Mouse (Mus musculus): ENCODE results near the gene Vps36. TPM values are rescaled to one million over a fixed set of nuclear protein-coding genes. Genes with fewer than 3 reads are reported as not detected.

Gene Vps36
- polyA plus RNA-seq, 1 experiment from 2014 or later = 45.5 TPM

DNA sequence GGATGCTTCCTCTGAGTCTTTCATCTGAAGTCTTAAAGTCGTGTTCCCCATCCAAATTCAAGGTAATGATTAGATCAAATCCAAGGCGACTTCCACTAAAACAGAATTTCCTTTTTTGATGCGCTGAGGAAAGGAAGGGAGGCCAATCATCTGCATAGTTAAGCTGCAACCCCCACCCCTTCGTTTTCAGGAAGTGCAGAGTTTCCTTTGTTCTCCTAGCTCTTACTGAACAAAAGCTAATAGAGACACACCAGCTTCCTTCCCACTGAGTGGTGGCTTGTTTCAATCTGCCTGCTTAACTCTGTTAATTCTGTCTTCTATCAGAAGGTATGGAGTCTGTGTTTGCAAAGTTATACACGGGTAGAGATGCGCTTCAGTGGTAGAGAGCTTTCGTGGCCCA lies 36.0 kb downstream of the Vps36 start:
- Histone ChIP-seq H3K36me3 (ENCODE audit: control insufficient read depth, insufficient read depth, low read length) (no peaks in the 10 kb centered on the region), H3K9ac (ENCODE audit: low read length) (no peak overlapping the region), H3K27ac (ENCODE audit: low read depth, low read length) (no peak overlapping the region), H3K4me2 (ENCODE audit: low read depth, low read length, severe bottlenecking) (no peak overlapping the region; the same call in 1 of the 2 replicates), H3K27me3 (ENCODE audit: control insufficient read depth, insufficient read depth, low read length) (0 out of 2 replicates have a peak, but pooled peaks cover 2% of the 10 kb centered on the region), H3K4me1 (replicated peaks; ENCODE audit: control insufficient read depth, insufficient read depth, low read length) (0 out of 2 replicates have a peak, but pooled peaks cover 2% of the 10 kb centered on the region), H3K9me3 (ENCODE audit: control insufficient read depth, low read length) (no peaks in the 10 kb centered on the region), H3K4me3 (ENCODE audit: low read depth, low read length) (no peak overlapping the region)
- ATAC-seq (replicated peaks; ENCODE audit: low FRiP score) (no peak), DNase-seq (ENCODE audit: low spot score) (no peak)
- WGBS = 34% methylated on average over 7 of the region's 7 CpGs

DNA sequence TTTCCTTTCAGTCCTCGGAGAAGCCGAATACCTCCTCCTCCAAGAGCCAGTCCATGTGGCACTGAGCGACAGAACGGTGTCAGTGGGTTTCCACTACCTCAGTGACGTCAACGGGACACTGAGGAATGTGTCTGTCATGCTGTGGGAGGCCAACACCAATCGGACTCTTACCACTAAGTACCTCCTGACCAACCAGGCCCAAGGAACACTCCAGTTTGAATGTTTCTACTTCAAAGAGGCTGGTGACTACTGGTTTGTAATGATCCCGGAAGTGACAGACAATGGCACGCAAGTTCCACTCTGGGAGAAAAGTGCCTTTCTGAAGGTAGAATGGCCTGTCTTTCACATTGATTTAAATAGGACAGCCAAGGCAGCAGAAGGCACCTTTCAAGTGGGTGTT lies 50.4 kb downstream of the Vps36 start:
- Histone ChIP-seq H3K4me2 (ENCODE audit: low read depth, low read length, severe bottlenecking) (no peak overlapping the region), H3K36me3 (ENCODE audit: control insufficient read depth, insufficient read depth, low read length) (no peaks in the 10 kb centered on the region), H3K9ac (ENCODE audit: low read length) (no peak overlapping the region), H3K27ac (ENCODE audit: low read depth, low read length) (no peak overlapping the region), H3K4me1 (replicated peaks; ENCODE audit: control insufficient read depth, insufficient read depth, low read length) (no peaks in the 10 kb centered on the region), H3K27me3 (ENCODE audit: control insufficient read depth, insufficient read depth, low read length) (no peaks in the 10 kb centered on the region), H3K9me3 (ENCODE audit: control insufficient read depth, low read length) (no peaks in the 10 kb centered on the region), H3K4me3 (ENCODE audit: low read depth, low read length) (no peak overlapping the region)
- 90% methylated on average over 9 of the region's 9 CpGs for WGBS
- ATAC-seq (replicated peaks; ENCODE audit: low FRiP score) (no peak), DNase-seq (ENCODE audit: low spot score) (no peak)

DNA sequence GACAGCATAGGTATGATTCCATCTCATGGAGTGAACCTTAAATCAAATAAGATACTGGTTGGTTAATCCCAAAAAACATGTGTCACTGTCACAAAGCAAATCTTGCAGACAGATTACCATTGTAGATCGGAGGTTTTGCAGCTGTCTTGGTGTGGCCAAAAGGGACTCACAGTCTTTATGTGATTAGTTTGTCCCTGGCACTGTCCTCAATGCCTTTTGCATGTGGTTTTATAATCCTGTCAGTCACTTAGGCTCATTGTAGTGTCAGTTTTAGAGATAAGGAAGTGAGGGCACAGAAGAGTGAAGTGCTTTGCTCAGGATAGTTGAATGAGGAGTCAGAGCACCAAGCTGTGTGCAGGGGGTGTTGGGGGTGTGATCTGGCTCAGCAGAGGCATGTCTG lies 53.1 kb downstream of the Vps36 start:
- DNase-seq (ENCODE audit: low spot score) (no peak), ATAC-seq (replicated peaks; ENCODE audit: low FRiP score) (no peak)
- WGBS = 61% methylated on average over 1 of the region's 1 CpGs
- H3K27ac ChIP-seq (ENCODE audit: low read depth, low read length) = no peak overlapping the region
- no peak overlapping the region for H3K4me2 ChIP-seq (ENCODE audit: low read depth, low read length, severe bottlenecking)
- no peak overlapping the region for H3K4me3 ChIP-seq (ENCODE audit: low read depth, low read length)
- no peak overlapping the region for H3K9ac ChIP-seq (ENCODE audit: low read length)
- no peaks in the 10 kb centered on the region for H3K4me1 ChIP-seq (replicated peaks; ENCODE audit: control insufficient read depth, insufficient read depth, low read length)
- H3K9me3 ChIP-seq (ENCODE audit: control insufficient read depth, low read length) = no peaks in the 10 kb centered on the region
- no peaks in the 10 kb centered on the region for H3K36me3 ChIP-seq (ENCODE audit: control insufficient read depth, insufficient read depth, low read length)
- no peaks in the 10 kb centered on the region for H3K27me3 ChIP-seq (ENCODE audit: control insufficient read depth, insufficient read depth, low read length)

DNA sequence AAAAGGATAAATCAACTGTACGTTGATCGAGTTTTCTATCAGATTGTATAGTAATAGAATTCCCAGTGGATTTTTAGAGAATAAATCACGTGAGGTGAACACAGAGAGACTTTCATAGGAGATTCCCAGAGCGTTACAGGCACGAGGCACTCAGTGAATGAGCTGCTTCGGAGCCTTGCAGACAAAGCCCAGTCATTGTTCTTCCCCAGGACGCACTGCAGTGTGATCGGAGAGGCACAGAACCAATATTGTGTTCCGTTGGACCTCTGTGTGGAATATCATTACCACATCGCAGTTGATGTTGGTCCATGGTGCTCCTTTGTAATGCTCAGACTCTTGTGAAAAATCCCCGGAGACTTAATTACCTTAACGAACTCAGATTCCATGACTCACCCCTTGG lies 55.3 kb downstream of the Vps36 start:
- no peak overlapping the region for H3K9ac ChIP-seq (ENCODE audit: low read length)
- no peak for DNase-seq (ENCODE audit: low spot score)
- no peaks in the 10 kb centered on the region for H3K4me1 ChIP-seq (replicated peaks; ENCODE audit: control insufficient read depth, insufficient read depth, low read length)

DNA sequence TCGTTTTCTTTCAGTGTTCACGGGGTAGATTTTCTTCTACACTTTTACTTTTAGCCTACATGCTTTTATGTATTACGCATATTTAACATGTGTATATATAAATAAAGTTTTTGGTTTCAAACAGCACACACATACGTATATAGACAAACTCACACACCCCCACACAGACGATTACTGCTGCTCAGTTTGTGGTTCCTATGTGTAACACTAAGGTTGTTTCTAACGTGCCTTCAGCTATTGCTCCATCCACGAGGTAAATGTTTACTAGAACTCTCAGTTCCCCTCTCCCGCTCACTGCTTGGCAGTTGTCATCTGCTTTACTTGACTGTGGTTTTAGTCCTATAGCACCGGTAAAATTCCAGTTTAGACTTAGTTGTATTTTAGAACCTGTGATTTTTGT lies 56.5 kb downstream of the Vps36 start:
- 88% methylated on average over 9 of the region's 9 CpGs for WGBS
- Histone ChIP-seq H3K9ac (ENCODE audit: low read length) (no peak overlapping the region), H3K4me1 (replicated peaks; ENCODE audit: control insufficient read depth, insufficient read depth, low read length) (no peaks in the 10 kb centered on the region), H3K4me3 (ENCODE audit: low read depth, low read length) (no peak overlapping the region), H3K36me3 (ENCODE audit: control insufficient read depth, insufficient read depth, low read length) (no peaks in the 10 kb centered on the region), H3K4me2 (ENCODE audit: low read depth, low read length, severe bottlenecking) (no peak overlapping the region), H3K27me3 (ENCODE audit: control insufficient read depth, insufficient read depth, low read length) (no peaks in the 10 kb centered on the region), H3K9me3 (ENCODE audit: control insufficient read depth, low read length) (no peaks in the 10 kb centered on the region), H3K27ac (ENCODE audit: low read depth, low read length) (no peak overlapping the region)
- ATAC-seq (replicated peaks; ENCODE audit: low FRiP score) = no peak
- DNase-seq (ENCODE audit: low spot score) = no peak

More for the DNA sequence above, 55.3 kb downstream of the Vps36 start:
- Histone ChIP-seq H3K4me3 (ENCODE audit: low read depth, low read length) (no peak overlapping the region), H3K9me3 (ENCODE audit: control insufficient read depth, low read length) (no peaks in the 10 kb centered on the region), H3K27ac (ENCODE audit: low read depth, low read length) (no peak overlapping the region), H3K4me2 (ENCODE audit: low read depth, low read length, severe bottlenecking) (no peak overlapping the region), H3K36me3 (ENCODE audit: control insufficient read depth, insufficient read depth, low read length) (no peaks in the 10 kb centered on the region), H3K27me3 (ENCODE audit: control insufficient read depth, insufficient read depth, low read length) (no peaks in the 10 kb centered on the region)
- WGBS = 62% methylated on average over 12 of the region's 12 CpGs
- ATAC-seq (replicated peaks; ENCODE audit: low FRiP score) = no peak

DNA sequence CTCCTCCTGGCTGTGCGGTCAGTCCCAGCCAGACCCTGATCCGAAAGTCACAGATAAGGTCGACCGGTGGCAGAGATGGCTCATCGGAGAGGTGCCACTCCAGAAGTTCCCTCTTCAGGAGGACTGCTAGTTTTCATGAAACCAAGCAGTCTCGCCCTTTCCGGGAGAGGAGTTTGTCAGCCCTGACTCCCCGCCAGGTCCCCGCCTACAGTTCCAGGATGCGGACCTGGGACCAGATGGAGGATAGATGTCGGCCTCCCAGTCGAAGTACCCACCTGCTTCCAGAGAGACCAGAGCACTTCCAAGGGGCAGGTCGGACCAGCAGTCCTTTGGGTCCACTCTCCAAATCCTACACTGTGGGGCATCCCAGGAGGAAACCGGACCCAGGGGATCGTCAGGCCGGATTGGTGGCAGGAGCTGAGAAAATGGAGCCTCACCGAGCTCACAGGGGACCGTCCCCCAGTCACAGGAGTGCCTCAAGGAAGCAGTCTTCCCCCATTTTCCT lies 66.4 kb downstream of the Vps36 start:
- H3K27me3 ChIP-seq (ENCODE audit: control insufficient read depth, insufficient read depth, low read length) = no peaks in the 10 kb centered on the region
- H3K4me3 ChIP-seq (ENCODE audit: low read depth, low read length) = no peak overlapping the region
- WGBS = 86% methylated on average over 18 of the region's 18 CpGs
- no peak overlapping the region for H3K27ac ChIP-seq (ENCODE audit: low read depth, low read length)
- no peaks in the 10 kb centered on the region for H3K9me3 ChIP-seq (ENCODE audit: control insufficient read depth, low read length)
- ATAC-seq (replicated peaks; ENCODE audit: low FRiP score) = no peak
- no peak overlapping the region for H3K9ac ChIP-seq (ENCODE audit: low read length)
- no peaks in the 10 kb centered on the region for H3K4me1 ChIP-seq (replicated peaks; ENCODE audit: control insufficient read depth, insufficient read depth, low read length)
- no peak overlapping the region for H3K4me2 ChIP-seq (ENCODE audit: low read depth, low read length, severe bottlenecking)
- no peaks in the 10 kb centered on the region for H3K36me3 ChIP-seq (ENCODE audit: control insufficient read depth, insufficient read depth, low read length)
- DNase-seq (ENCODE audit: low spot score) = no peak

DNA sequence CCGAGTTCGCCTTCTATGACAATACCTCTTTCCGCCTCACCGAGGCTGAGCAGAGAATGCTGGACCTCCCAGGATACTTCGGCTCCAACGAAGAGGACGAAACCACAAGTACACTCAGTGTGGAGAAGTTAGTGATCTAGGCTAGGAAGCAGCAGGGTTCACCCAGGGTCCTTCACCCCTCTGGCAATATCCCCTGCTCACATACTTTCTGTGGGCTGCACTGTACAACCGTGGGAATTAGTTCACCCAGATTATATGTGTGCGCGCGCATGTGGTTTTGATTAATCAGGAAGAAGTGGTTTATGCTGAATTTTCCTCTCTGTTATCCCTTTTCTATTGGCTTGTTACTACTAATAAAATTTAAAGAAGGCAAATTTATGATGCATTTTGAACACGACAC lies 66.9 kb downstream of the Vps36 start:
- 68% methylated on average over 12 of the region's 12 CpGs for WGBS
- DNase-seq (ENCODE audit: low spot score) = no peak
- ATAC-seq (replicated peaks; ENCODE audit: low FRiP score) = no peak

DNA sequence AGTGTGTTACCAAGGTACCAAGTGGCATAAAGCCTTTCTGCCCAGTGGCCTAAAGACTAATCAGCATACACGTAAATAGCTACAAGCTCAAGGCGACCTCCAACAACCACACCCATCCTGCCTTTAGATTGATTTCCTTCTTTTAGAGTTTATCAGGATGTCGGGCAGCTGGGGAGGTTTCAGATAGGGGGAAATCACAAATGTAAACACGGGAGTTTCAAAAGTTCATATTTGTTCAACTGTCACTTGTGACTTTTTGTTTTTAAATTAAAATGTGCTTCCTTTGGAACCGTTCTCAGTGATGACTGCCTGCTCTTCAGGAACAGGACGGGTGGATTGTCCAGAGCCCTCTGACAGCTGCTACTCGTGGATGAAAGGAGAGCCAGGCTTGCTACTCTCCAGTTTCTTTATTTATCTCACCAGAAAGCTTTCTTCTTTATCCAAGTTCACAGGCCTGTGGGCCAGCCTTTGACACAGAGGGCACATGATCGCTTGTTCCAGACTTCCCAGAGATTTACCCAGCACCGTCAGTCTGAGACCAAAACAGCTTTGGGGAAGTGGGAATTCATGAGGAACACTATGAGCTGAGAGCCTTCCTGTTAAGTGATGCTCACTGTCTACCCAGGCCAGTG lies 67.6 kb downstream of the Vps36 start:
- H3K27me3 ChIP-seq (ENCODE audit: control insufficient read depth, insufficient read depth, low read length) = no peaks in the 10 kb centered on the region
- no peaks in the 10 kb centered on the region for H3K4me1 ChIP-seq (replicated peaks; ENCODE audit: control insufficient read depth, insufficient read depth, low read length)
- DNase-seq (ENCODE audit: low spot score) (no peak), ATAC-seq (replicated peaks; ENCODE audit: low FRiP score) (no peak)
- no peaks in the 10 kb centered on the region for H3K36me3 ChIP-seq (ENCODE audit: control insufficient read depth, insufficient read depth, low read length)
- 66% methylated on average over 9 of the region's 9 CpGs for WGBS
- H3K4me2 ChIP-seq (ENCODE audit: low read depth, low read length, severe bottlenecking) = no peak overlapping the region
- H3K9me3 ChIP-seq (ENCODE audit: control insufficient read depth, low read length) = no peaks in the 10 kb centered on the region
- H3K4me3 ChIP-seq (ENCODE audit: low read depth, low read length) = no peak overlapping the region
- no peak overlapping the region for H3K27ac ChIP-seq (ENCODE audit: low read depth, low read length)
- no peak overlapping the region for H3K9ac ChIP-seq (ENCODE audit: low read length)

More for the DNA sequence above, 66.9 kb downstream of the Vps36 start:
- Histone ChIP-seq H3K4me3 (ENCODE audit: low read depth, low read length) (no peak overlapping the region), H3K4me2 (ENCODE audit: low read depth, low read length, severe bottlenecking) (no peak overlapping the region), H3K27ac (ENCODE audit: low read depth, low read length) (no peak overlapping the region), H3K36me3 (ENCODE audit: control insufficient read depth, insufficient read depth, low read length) (no peaks in the 10 kb centered on the region), H3K9ac (ENCODE audit: low read length) (no peak overlapping the region), H3K27me3 (ENCODE audit: control insufficient read depth, insufficient read depth, low read length) (no peaks in the 10 kb centered on the region), H3K4me1 (replicated peaks; ENCODE audit: control insufficient read depth, insufficient read depth, low read length) (no peaks in the 10 kb centered on the region), H3K9me3 (ENCODE audit: control insufficient read depth, low read length) (no peaks in the 10 kb centered on the region)

DNA sequence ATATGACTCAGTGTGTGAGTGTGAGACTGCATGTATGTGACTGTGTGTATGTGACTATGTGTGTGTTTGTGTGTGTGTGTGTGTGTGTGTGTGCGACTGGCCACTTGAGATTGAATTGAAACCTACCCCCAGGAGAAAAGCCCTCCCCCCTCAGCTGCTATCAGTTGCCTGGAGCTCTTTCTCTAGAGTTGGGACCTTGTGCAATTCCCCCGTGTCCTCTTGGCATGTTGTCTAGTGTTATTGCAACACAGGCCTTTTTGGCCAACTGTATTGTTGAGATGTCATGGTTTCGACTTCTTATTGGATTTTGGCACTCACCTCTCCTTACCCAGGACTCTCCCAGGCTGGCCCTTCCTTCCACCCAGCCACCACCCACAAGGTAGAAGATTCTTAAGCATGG lies 69.7 kb downstream of the Vps36 start:
- DNase-seq (ENCODE audit: low spot score) (no peak), ATAC-seq (replicated peaks; ENCODE audit: low FRiP score) (no peak)
- H3K27ac ChIP-seq (ENCODE audit: low read depth, low read length) = no peak overlapping the region
- no peaks in the 10 kb centered on the region for H3K4me1 ChIP-seq (replicated peaks; ENCODE audit: control insufficient read depth, insufficient read depth, low read length)
- H3K4me3 ChIP-seq (ENCODE audit: low read depth, low read length) = no peak overlapping the region
- H3K4me2 ChIP-seq (ENCODE audit: low read depth, low read length, severe bottlenecking) = no peak overlapping the region
- no peaks in the 10 kb centered on the region for H3K36me3 ChIP-seq (ENCODE audit: control insufficient read depth, insufficient read depth, low read length)
- no peaks in the 10 kb centered on the region for H3K9me3 ChIP-seq (ENCODE audit: control insufficient read depth, low read length)
- 94% methylated on average over 3 of the region's 3 CpGs for WGBS
- no peak overlapping the region for H3K9ac ChIP-seq (ENCODE audit: low read length)
- H3K27me3 ChIP-seq (ENCODE audit: control insufficient read depth, insufficient read depth, low read length) = no peaks in the 10 kb centered on the region

Data from forebrain, embryonic 11.5 days (tissue).